Mouse (Mus musculus): ENCODE measurements around the gene Slc1a1.

Slc1a1 gene

DNA sequence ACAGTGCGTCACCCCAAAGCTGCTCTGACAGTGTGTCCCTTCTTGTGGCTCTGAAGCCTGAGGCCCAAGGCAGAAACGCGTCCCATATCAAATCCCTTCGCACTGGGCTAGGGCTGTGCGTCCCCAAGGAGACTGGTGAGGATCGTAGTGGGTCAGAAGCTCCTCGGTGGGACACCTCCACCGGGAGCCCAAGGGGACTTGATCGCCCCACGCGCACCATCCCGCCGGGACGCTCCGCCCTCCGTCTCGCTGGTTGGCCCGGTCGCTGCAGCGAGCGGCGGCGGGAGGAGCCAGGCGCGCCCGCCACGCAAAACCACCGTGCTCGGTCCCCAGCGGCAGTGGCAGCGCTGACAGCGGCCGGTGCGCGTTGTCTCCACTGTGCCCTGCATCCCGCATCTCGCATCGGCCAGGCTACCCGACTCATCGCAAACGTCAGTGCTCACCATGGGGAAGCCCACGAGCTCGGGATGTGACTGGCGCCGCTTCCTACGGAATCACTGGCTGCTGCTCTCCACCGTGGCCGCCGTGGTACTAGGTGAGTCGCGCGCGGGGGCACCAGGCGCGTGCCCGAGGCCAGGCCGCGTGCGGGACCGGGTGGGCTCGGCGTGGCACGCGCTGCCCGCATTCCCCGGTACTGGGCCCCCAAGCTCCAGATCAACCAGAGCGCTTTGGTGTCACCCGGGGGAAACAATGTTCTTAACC lies at the start of gene Slc1a1:
Gene Slc1a1, plus strand, starts transcription at position 252 of the 702 bp plus-strand sequence.
- DNase-seq (ENCODE audit: low read depth, low spot score), result no peak

GRCm38 (mm10) chr19:28790196-28790595 lies 44.7 kb upstream of the Slc1a1 start:
- no peak for DNase-seq (ENCODE audit: low read depth, low spot score)

DNA sequence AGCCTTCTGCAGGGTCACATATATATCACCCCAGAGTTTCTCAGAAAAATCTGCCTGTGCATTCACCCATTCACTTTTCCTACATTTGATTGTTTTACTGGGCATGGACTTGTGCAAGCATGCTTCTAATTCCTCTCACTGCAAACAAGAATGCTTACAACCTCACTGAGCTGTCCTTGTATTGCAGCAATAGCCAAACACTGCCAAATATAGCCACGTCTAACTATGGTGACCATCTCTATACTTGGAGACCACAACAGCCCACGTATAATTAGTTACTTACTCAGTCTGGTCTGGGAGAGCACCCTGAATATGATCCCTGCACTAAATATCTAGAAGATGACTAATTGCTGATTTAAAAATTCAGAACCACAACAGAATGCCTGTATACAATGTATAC lies 41.5 kb upstream of the Slc1a1 start:
- DNase-seq (ENCODE audit: low read depth, low spot score), result no peak

DNA sequence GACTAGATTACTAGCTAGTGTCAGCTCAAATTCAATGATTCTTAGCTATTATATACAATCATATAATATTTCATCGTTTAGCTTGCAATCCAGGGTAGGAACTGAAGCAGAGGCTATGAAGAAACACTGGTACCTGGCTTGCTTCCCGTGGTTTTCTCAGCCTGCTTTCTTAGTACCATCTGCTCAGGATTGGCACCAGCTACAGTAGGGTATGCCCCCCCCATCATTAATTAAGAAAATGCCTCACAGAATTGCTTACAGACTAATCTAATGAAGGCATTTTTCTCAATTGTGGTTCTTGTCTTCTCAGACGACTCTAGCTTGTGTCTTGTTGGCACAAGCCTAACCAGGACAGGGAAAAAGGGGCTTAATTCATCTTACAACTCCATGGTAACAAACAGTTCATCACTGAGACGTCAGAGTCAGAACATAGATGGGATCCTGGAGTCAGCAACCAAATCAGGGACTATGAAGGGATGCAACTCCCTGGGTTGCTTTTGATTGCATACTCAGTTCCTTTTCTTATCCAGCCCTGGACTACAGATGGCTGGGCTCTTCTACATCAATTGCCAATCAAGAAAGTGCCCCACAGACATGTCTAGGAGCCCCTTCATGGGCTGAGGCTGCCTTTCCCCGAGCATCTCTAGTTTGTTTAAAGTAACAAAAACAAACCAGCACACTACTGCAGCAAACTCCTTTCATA lies 38.6 kb upstream of the Slc1a1 start:
- no peak for DNase-seq (ENCODE audit: low read depth, low spot score)

GRCm38 (mm10) chr19:28796966-28797365 lies 37.9 kb upstream of the Slc1a1 start:
- DNase-seq (ENCODE audit: low read depth, low spot score), result no peak

- no peak for DNase-seq (ENCODE audit: low read depth, low spot score)
Measured at GRCm38 (mm10) chr19:28797611-28798010, 37.2 kb upstream of the Slc1a1 start.

DNA sequence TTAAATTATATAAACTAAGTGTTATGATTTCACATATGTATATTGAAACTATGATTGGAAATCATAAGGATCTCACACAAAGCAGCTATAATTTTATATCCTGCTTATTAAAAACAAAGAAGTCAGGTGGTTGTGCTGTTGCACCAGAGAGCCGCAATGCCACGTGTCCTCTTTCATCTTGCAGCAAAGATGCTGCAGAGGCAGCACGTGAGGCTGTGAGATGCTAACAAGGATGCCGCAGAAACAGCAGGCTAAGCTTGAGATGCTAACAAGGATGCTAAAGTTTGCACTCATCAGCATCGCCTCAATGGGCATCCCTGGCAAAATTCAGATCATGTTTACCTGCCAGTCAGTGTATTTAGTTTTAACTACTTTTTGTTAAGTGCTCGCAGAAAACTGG lies 34.4 kb upstream of the Slc1a1 start:
- DNase-seq (ENCODE audit: low read depth, low spot score), result no peak

DNA sequence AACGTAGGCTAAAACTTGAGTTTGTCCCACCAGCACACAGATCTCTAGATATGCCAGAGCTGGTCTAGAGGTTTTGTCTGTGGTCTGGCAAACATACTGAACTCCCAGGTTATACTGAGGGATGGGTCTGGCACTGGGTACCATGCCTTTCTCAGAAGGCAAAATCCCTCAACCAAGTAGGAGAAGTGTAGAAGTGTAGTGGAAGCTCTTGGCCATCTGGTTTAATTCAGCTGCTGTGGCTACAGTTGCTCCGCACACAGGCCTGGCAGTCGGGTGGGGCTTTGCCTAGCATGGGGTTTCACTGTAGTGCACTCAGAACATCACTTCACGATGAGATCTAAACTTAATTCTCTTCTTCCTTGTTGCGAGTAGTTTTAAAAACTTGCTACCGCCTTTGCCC lies 28.6 kb upstream of the Slc1a1 start:
- no peak for DNase-seq (ENCODE audit: low read depth, low spot score)

- DNase-seq (ENCODE audit: low read depth, low spot score), result no peak
Measured at GRCm38 (mm10) chr19:28806821-28807496, 27.9 kb upstream of the Slc1a1 start.

DNA sequence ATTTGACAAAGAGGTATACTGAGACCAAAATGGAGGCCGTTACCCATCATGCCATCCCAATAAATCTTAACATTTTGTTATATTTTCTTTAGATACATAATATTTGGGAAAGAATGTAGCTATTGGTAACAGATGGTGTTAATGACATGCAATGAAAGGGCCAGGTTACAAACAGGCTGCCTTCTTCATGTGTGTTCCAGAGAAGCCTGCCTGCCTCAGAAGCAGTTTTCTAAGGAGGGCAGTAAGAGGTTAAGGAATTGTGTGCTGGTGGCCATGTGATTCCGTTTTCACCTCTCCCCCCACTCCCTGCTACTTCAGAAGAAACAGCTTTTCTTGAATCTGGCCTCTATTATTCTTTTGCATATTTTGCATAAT lies 27.4 kb upstream of the Slc1a1 start:
- DNase-seq (ENCODE audit: low read depth, low spot score), result no peak

- DNase-seq (ENCODE audit: low read depth, low spot score), result no peak
Measured at GRCm38 (mm10) chr19:28818286-28818685, 16.6 kb upstream of the Slc1a1 start.

- no peak for DNase-seq (ENCODE audit: low read depth, low spot score)
Measured at GRCm38 (mm10) chr19:28827697-28828328, 7.0 kb upstream of the Slc1a1 start.

GRCm38 (mm10) chr19:28831324-28831723 lies 3.5 kb upstream of the Slc1a1 start:
- no peak for DNase-seq (ENCODE audit: low read depth, low spot score)

- DNase-seq (ENCODE audit: low read depth, low spot score), result no peak
Measured at GRCm38 (mm10) chr19:28832605-28833004, 2.2 kb upstream of the Slc1a1 start.

GRCm38 (mm10) chr19:28834388-28834787 lies 461 bp upstream of the Slc1a1 start:
- DNase-seq (ENCODE audit: low read depth, low spot score), result no peak

GRCm38 (mm10) chr19:28835500-28835864 lies 633 bp downstream of the Slc1a1 start:
- DNase-seq (ENCODE audit: low read depth, low spot score), result no peak

DNA sequence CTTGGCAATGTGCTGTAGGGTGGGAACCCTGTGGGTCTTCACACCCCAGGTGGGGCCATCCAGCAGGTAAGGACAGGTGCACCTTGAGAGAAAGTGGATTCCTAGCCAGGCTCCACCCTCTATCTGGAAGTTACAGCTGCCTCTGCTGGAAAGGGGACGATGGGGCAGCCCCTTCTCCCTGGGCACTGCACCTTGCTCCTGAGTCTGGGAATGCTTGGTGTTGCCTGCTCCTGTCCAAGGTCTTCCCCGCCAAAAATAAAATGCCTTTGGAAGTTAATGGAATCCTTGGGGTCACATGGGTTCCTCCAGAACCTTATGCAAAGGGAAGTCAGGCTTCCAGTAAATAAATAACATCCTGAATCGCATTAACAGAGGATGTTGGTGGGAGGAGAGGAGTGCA lies 1.3 kb downstream of the Slc1a1 start:
- no peak for DNase-seq (ENCODE audit: low read depth, low spot score)

- DNase-seq (ENCODE audit: low read depth, low spot score), result no peak
Measured at GRCm38 (mm10) chr19:28836651-28837410, 2.0 kb downstream of the Slc1a1 start.

- no peak for DNase-seq (ENCODE audit: low read depth, low spot score)
Measured at GRCm38 (mm10) chr19:28838796-28839195, 3.9 kb downstream of the Slc1a1 start.

DNA sequence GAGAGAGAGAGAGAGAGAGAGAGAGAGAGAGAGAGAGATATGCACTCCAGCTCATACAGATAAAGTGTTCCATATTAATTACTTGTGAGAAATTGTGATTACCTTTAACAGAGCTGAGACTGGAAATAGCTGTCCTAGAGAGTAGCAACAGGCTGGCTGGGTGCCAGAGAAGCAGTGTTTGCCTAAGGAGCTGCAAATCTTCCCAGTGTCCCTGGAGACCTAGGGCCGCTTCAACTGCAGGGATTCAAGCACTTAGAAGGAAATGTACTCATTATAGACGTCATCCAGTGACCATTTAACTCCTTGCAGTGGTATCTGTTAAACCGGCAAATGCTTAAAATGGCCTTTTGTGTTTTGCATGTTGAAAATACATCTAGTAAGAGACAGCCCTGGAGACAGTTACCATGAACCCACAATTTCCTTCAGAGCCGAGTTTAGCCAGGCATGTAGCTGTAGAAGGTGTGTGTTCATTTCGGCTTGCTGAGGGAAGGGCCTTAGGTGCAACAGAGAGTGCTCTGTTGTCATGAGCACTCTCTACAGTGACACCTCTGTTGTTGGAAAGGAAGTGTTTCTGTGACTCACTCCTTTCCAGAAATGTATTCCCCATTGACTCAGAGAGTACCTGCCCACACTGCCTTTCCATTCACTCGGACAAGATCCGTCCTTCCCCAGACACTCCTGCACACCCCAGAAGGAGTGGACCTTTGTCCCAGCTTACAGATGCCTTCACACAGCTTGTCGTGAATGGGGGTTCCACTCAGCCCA lies 10.3 kb downstream of the Slc1a1 start:
- DNase-seq (ENCODE audit: low read depth, low spot score), result peak; percentile 7

DNA sequence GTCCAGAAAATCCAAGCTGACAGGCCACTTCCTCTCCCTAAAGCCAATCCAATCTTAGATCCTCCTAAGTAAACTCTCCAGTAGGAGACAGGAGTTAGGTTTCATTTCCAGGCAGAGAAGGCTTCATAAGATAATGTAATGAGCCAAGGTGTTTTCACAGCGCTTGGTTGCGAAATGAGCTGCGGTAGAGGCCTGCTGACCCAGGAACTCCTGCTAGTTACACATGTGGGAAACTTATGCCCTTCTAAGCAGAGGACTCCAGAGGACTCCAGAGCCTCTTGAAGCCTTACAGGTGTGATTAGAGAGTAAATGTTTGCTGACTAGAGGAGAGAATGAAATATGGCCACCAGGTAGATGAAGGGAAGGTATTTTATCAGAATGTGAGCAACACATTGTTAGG lies 15.7 kb downstream of the Slc1a1 start:
- no peak for DNase-seq (ENCODE audit: low read depth, low spot score)
